ENCODE assay signal across 10 mouse cellular contexts in the genomic region with DNA sequence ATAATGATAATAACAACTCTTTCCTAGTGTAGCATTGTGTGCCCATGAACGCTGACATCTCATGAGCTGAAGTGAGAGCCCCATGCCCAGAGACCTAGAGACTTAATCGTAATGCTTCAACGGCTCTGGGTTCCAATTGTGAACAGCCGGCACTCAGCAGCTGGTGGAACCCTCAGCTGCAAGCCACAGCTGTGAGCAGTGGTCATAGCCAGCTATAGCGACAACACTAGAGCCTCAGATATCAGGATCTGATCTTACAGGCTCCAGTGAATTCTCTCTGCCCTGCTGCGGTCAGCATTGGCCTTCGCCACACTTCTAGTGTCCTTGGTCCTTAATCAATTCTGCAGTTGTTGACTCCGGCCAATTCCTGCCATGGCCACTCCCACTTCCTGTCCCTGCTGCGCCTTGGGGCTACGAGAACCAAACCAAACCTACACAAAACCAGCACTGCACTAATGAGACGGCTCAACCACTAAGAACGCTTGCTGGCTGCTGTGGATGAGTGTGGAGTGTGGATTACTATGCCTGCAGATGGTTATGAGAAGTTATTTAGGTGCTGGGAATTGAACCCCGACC. TPM values are rescaled to one million over a fixed set of nuclear protein-coding genes. Genes with fewer than 3 reads are reported as not detected.
A peak's percentile ranks its signal among the peaks of the same experiment; 100 is the strongest.
DNase-seq lines count a peak whose midpoint lies in the region; ATAC-seq and TF ChIP-seq lines count a peak whose summit lies in the region.
"Had no signal": no experiment of that assay in that cellular context is flagged by ENCODE, and none has a peak within 500 bp of the region (broad histone marks: within the 10 kb centered on the region; RNA-seq: fewer than 3 reads in every experiment).

No protein-coding gene starts in this region.

- H3K4me2 ChIP-seq in liver, embryonic 14.5 days (ENCODE audit: low read depth): peak overlapping the region; percentile 20; the same call in 1 of the 2 replicates
- H3K4me2 ChIP-seq in forebrain, postnatal 0 days (ENCODE audit: low read depth): no peak overlapping the region
- H3K4me2 ChIP-seq: heart, embryonic 15.5 days had no signal

- H3K9ac ChIP-seq in liver, embryonic 14.5 days (replicated peaks): peak overlapping the region; percentile 21; the same call in 1 of the 2 replicates
- no peak overlapping the region for H3K9ac ChIP-seq in forebrain, postnatal 0 days
- H3K9ac ChIP-seq: heart, embryonic 15.5 days had no signal

- no peaks in the 10 kb centered on the region for H3K36me3 ChIP-seq in liver, embryonic 14.5 days (replicated peaks; ENCODE audit: control insufficient read depth, insufficient read depth, low read depth)
- H3K36me3 ChIP-seq in forebrain, postnatal 0 days (ENCODE audit: insufficient read depth): no peaks in the 10 kb centered on the region
- H3K36me3 ChIP-seq: heart, embryonic 15.5 days had no signal

- TF ChIP-seq POLR2A in bone marrow, adult 2 months (IDR thresholded peaks at IDR 0.05; ENCODE audit: borderline replicate concordance, control insufficient read depth, low read depth, low read length): no peak

- ATAC-seq in liver, embryonic 14.5 days (ENCODE audit: insufficient read depth): peak; percentile 29; the same call in 1 of the 2 replicates
- no peak for ATAC-seq in forebrain, postnatal 0 days
- ATAC-seq in inflammation-experienced regulatory T-cells, adult 6 months: no peak
- ATAC-seq: Patski had no signal

- no peak for TF ChIP-seq CTCF in bone marrow, adult 2 months (IDR thresholded peaks at IDR 0.05; ENCODE audit: control insufficient read depth, insufficient read depth, low read length)
- no peak for TF ChIP-seq CTCF in liver, embryonic 14.5 days (IDR thresholded peaks at IDR 0.05; ENCODE audit: low read depth)
- no peak for TF ChIP-seq CTCF in forebrain, postnatal 0 days (IDR thresholded peaks at IDR 0.05; ENCODE audit: low read depth)

- H3K27ac ChIP-seq in bone marrow, adult 2 months (ENCODE audit: control insufficient read depth, insufficient read depth, low read depth, low read length, poor library complexity): peak overlapping the region; percentile 38
- H3K27ac ChIP-seq in liver, embryonic 14.5 days: no peak overlapping the region
- no peak overlapping the region for H3K27ac ChIP-seq in forebrain, postnatal 0 days (ENCODE audit: low read depth, low read length)
- H3K27ac ChIP-seq: heart, embryonic 15.5 days had no signal

- 50% methylated on average over 13 of the region's 13 CpGs for WGBS in bone marrow, adult 2 months
- WGBS in liver, embryonic 14.5 days (ENCODE audit: insufficient replicate concordance): 31% methylated on average over 13 of the region's 13 CpGs
- 75% methylated on average over 13 of the region's 13 CpGs for WGBS in forebrain, postnatal 0 days

- no peaks in the 10 kb centered on the region for H3K9me3 ChIP-seq in liver, embryonic 14.5 days (ENCODE audit: control insufficient read depth, low read length)
- H3K9me3 ChIP-seq in forebrain, postnatal 0 days (ENCODE audit: low read length): no peaks in the 10 kb centered on the region
- H3K9me3 ChIP-seq: heart, embryonic 15.5 days had no signal

- no peak for TF ChIP-seq EP300 in liver, embryonic 14.5 days (IDR thresholded peaks at IDR 0.05; ENCODE audit: low read depth)

- no peaks in the 10 kb centered on the region for H3K27me3 ChIP-seq in liver, embryonic 14.5 days (ENCODE audit: control insufficient read depth, insufficient read depth, low read length)
- H3K27me3 ChIP-seq in forebrain, postnatal 0 days (ENCODE audit: insufficient read depth, low read length): no peaks in the 10 kb centered on the region
- H3K27me3 ChIP-seq: heart, embryonic 15.5 days; Patski had no signal

- peak overlapping the region; percentile 15 for H3K4me3 ChIP-seq in bone marrow, adult 2 months (replicated peaks; ENCODE audit: control insufficient read depth, low read depth, low read length)
- H3K4me3 ChIP-seq in liver, embryonic 14.5 days (ENCODE audit: insufficient read depth in 1 of 2, low read depth in 2 of 2, low read length in 2 of 2): no peak overlapping the region
- H3K4me3 ChIP-seq in forebrain, postnatal 0 days (ENCODE audit: low read depth, low read length): no peak overlapping the region
- H3K4me3 ChIP-seq: heart, embryonic 15.5 days had no signal

- intact Hi-C loops in heart, postnatal 14 days (cut with DNase I): no loop called here

- peaks cover 4% of the 10 kb centered on the region for H3K4me1 ChIP-seq in bone marrow, adult 2 months (ENCODE audit: control insufficient read depth, insufficient read depth, low read length)
- H3K4me1 ChIP-seq in liver, embryonic 14.5 days (replicated peaks; ENCODE audit: control insufficient read depth in 2 of 2, insufficient read depth in 2 of 2, low read length in 1 of 2): peaks cover 0 to 30% of the 10 kb centered on the region in 2 experiments; a peak in 3 of 4 replicates
- H3K4me1 ChIP-seq in forebrain, postnatal 0 days (ENCODE audit: insufficient read depth): no peaks in the 10 kb centered on the region

- DNase-seq in 416B (ENCODE audit: low read depth): peak; percentile 96
- peak; percentile 37 to 55 for DNase-seq in heart, postnatal 14 days
- DNase-seq in liver, embryonic 14.5 days (ENCODE audit: low read depth in 3 of 3, low spot score in 3 of 3): no peak
- no peak for DNase-seq in layer of hippocampus, postnatal 25 days (ENCODE audit: extremely low spot score in 1 of 2, low spot score in 1 of 2)
- DNase-seq in forebrain, postnatal 0 days: no peak
- DNase-seq in cerebellum, postnatal 14 days: no peak

RNA-seq across cellular contexts. Expression of a gene that starts 11.5 kb away (rescaled TPM):
- polyA plus RNA-seq in bone marrow, adult 2 months (2011; ENCODE audit: insufficient read depth, insufficient read length, low replicate concordance, missing spikeins): 33.9 and 63.6 TPM in 2 replicates
- 10 to 100 TPM; 50.4 to 55.7 TPM for total RNA-seq in heart, postnatal 14 days (2021)
- polyA plus RNA-seq in liver, embryonic 14.5 days (2012; rRNA removed): 20.5 and 22.5 TPM in 2 replicates
- polyA plus RNA-seq in liver, embryonic 14.5 days (2014; fragmentation: Nextera tagmentation; extraction: Ambion mirVana): 42.4 and 46.6 TPM in 2 replicates
- total RNA-seq in layer of hippocampus, postnatal 25 days (2021): 100 to 1,000 TPM; 230 to 237 TPM
- total RNA-seq in forebrain, postnatal 0 days (2014; rRNA removed): 171 and 186 TPM in 2 replicates
- 163 and 180 TPM in 2 replicates for polyA plus RNA-seq in forebrain, postnatal 0 days (2015; fragmentation: Nextera tagmentation; extraction: Ambion mirVana)
- 100 to 1,000 TPM in 1 of 3 experiments, 10 to 100 TPM in 2; 63.1 to 108 (median 84.1) TPM for polyA plus RNA-seq in inflammation-experienced regulatory T-cells, adult 6 months (2017; shearing (Covaris generic))

RNA-seq across cellular contexts. Expression of a gene that starts 25.2 kb away (rescaled TPM):
- 180 and 237 TPM in 2 replicates for polyA plus RNA-seq in bone marrow, adult 2 months (2011; ENCODE audit: insufficient read depth, insufficient read length, low replicate concordance, missing spikeins)
- 100 to 1,000 TPM; 279 to 283 TPM for total RNA-seq in heart, postnatal 14 days (2021)
- 152 and 190 TPM in 2 replicates for polyA plus RNA-seq in liver, embryonic 14.5 days (2012; rRNA removed)
- polyA plus RNA-seq in liver, embryonic 14.5 days (2014; fragmentation: Nextera tagmentation; extraction: Ambion mirVana): 556 and 576 TPM in 2 replicates
- total RNA-seq in layer of hippocampus, postnatal 25 days (2021): 100 to 1,000 TPM; 246 to 257 TPM
- total RNA-seq in forebrain, postnatal 0 days (2014; rRNA removed): 244 and 321 TPM in 2 replicates
- 684 and 687 TPM in 2 replicates for polyA plus RNA-seq in forebrain, postnatal 0 days (2015; fragmentation: Nextera tagmentation; extraction: Ambion mirVana)
- polyA plus RNA-seq in inflammation-experienced regulatory T-cells, adult 6 months (2017; shearing (Covaris generic)): 1,000 to 10,000 TPM in 2 of 3 experiments, 100 to 1,000 TPM in 1; 888 to 1,186 (median 1,089) TPM

RNA-seq across cellular contexts. Expression of a gene that starts 37.6 kb away (rescaled TPM):
- 21.9 and 34.4 TPM in 2 replicates for polyA plus RNA-seq in bone marrow, adult 2 months (2011; ENCODE audit: insufficient read depth, insufficient read length, low replicate concordance, missing spikeins)
- total RNA-seq in heart, postnatal 14 days (2021): 10 to 100 TPM; 17.8 TPM
- 4.9 and 16.9 TPM in 2 replicates for polyA plus RNA-seq in liver, embryonic 14.5 days (2012; rRNA removed)
- 33.7 and 34.0 TPM in 2 replicates for polyA plus RNA-seq in liver, embryonic 14.5 days (2014; fragmentation: Nextera tagmentation; extraction: Ambion mirVana)
- total RNA-seq in layer of hippocampus, postnatal 25 days (2021): 10 to 100 TPM; 30.9 to 32.3 TPM
- total RNA-seq in forebrain, postnatal 0 days (2014; rRNA removed): 30.1 and 31.5 TPM in 2 replicates
- polyA plus RNA-seq in forebrain, postnatal 0 days (2015; fragmentation: Nextera tagmentation; extraction: Ambion mirVana): 28.2 and 28.5 TPM in 2 replicates
- polyA plus RNA-seq in inflammation-experienced regulatory T-cells, adult 6 months (2017; shearing (Covaris generic)): 100 to 1,000 TPM in 1 of 3 experiments, 10 to 100 TPM in 2; 84.1 to 102 (median 98.9) TPM

RNA-seq across cellular contexts. Expression of a gene that starts 37.6 kb away (rescaled TPM):
- 29.8 and 48.8 TPM in 2 replicates for polyA plus RNA-seq in bone marrow, adult 2 months (2011; ENCODE audit: insufficient read depth, insufficient read length, low replicate concordance, missing spikeins)
- total RNA-seq in heart, postnatal 14 days (2021): 10 to 100 TPM; 12.0 to 12.2 TPM
- polyA plus RNA-seq in liver, embryonic 14.5 days (2012; rRNA removed): 9.4 and 11.0 TPM in 2 replicates
- 13.5 and 17.0 TPM in 2 replicates for polyA plus RNA-seq in liver, embryonic 14.5 days (2014; fragmentation: Nextera tagmentation; extraction: Ambion mirVana)
- total RNA-seq in layer of hippocampus, postnatal 25 days (2021): 10 to 100 TPM; 24.4 to 25.0 TPM
- 25.7 and 42.5 TPM in 2 replicates for total RNA-seq in forebrain, postnatal 0 days (2014; rRNA removed)
- polyA plus RNA-seq in forebrain, postnatal 0 days (2015; fragmentation: Nextera tagmentation; extraction: Ambion mirVana): 40.4 and 45.2 TPM in 2 replicates
- 10 to 100 TPM; 45.1 to 53.4 (median 49.3) TPM for polyA plus RNA-seq in inflammation-experienced regulatory T-cells, adult 6 months (2017; shearing (Covaris generic))

RNA-seq across cellular contexts. Expression of a gene that starts 40.6 kb away (rescaled TPM):
- polyA plus RNA-seq in bone marrow, adult 2 months (2011; ENCODE audit: insufficient read depth, insufficient read length, low replicate concordance, missing spikeins): 7.3 and 18.0 TPM in 2 replicates
- 1 to 10 TPM in 1 of 2 experiments, under 1 TPM in 1; 0.55 to 1.5 TPM for total RNA-seq in heart, postnatal 14 days (2021)
- 0.28 and 3.2 TPM in 2 replicates for polyA plus RNA-seq in liver, embryonic 14.5 days (2012; rRNA removed)
- 3.6 and 3.7 TPM in 2 replicates for polyA plus RNA-seq in liver, embryonic 14.5 days (2014; fragmentation: Nextera tagmentation; extraction: Ambion mirVana)
- total RNA-seq in layer of hippocampus, postnatal 25 days (2021): 1 to 10 TPM; 1.0 to 2.3 TPM
- 1.7 and 4.7 TPM in 2 replicates for total RNA-seq in forebrain, postnatal 0 days (2014; rRNA removed)
- 1.0 and 2.0 TPM in 2 replicates for polyA plus RNA-seq in forebrain, postnatal 0 days (2015; fragmentation: Nextera tagmentation; extraction: Ambion mirVana)
- 1 to 10 TPM; 3.6 to 6.6 (median 4.6) TPM for polyA plus RNA-seq in inflammation-experienced regulatory T-cells, adult 6 months (2017; shearing (Covaris generic))

Comparison
In these comparisons a context has a peak if more than half of its experiments do, and no peak if none do; other contexts are left out.
1. DNase-seq: peak in 416B (single experiment) and heart, postnatal 14 days (2 of 2); none in liver, embryonic 14.5 days (0 of 3), layer of hippocampus, postnatal 25 days (0 of 2), forebrain, postnatal 0 days (single experiment) and cerebellum, postnatal 14 days (0 of 2).